Mouse (Mus musculus) olfactory bulb, adult 2 months (tissue): ENCODE results near the gene Cib1.

Experiments
- CTCF ChIP-seq: fragments of 200-500 bp; IDR thresholded peaks from 2 replicates; pipeline ENCODE4 v1.5.1; 2012; ENCODE audit warnings: low read depth, mild to moderate bottlenecking, low read length, moderate library complexity; ENCODE audit not compliant: insufficient read depth
- POLR2A ChIP-seq: fragments of 200-500 bp; IDR thresholded peaks from 2 replicates; pipeline ENCODE4 v1.6.1; 2012; ENCODE audit warnings: mild to moderate bottlenecking, low read depth, low read length, moderate library complexity; ENCODE audit not compliant: insufficient read depth

GRCm38 (mm10) chr7:80193941-80194739 lies 38.5 kb downstream of the Cib1 start:
- TF ChIP-seq CTCF (no peak), POLR2A (no peak)
